Mouse (Mus musculus): ENCODE measurements around the gene Synpo2.

Synpo2 gene

DNA sequence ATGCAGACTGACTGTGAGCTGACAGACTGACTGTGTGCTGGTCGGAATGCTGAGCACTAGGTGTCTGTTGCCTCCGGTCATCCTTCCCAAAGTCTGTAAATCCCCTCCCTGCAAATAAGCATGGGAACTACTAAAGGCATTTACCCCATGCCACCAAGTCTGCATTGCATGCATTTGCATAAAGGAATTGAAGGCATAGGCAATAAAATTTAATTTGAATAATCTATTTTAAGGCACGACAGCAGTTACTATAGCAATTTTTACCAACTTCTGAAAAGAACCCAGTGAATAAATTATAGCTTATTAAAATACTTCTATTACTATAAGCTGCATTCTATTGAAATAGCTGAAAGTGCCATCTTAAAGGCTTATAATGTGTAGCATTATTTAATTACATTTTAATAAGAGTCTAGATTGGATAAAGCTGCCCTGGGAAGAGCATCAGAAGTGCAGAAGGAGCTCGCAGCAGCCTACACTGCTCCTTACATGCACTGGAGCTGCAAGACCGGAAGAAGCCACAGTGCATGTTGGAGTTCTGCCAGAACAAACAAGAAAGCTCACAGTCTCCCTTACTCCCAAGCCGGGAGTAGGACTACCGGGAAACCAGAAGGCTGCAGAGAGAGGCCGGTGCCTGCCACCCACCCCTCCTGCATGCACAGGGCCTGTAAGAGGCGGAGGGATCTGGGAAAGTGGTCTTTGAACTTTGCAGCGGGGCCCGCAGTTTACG, 142.9 kb downstream of the Synpo2 start:
- in situ Hi-C loops (cut with MseI, MboI), result no loop called here

DNA sequence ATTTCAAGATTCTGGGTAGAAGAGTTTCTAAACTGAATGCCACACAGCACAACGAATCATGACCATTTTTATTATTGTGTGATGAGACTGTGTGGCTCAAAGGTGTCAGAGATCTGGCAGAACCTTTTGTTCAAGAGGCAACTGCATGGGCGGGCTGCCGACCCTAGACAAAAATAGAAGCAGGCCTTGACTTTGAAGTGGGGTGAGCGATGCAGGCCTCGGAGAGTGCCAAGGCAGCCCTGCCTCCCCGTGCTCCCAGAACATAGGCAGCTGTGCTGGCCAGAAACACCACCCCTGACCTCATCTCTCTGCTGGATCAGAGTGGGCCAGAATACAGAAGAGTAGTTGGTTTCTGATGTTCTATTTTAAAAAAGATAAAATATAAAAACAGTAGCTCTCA, 143.5 kb downstream of the Synpo2 start:
- in situ Hi-C loops (cut with MseI, MboI), result no loop called here

DNA sequence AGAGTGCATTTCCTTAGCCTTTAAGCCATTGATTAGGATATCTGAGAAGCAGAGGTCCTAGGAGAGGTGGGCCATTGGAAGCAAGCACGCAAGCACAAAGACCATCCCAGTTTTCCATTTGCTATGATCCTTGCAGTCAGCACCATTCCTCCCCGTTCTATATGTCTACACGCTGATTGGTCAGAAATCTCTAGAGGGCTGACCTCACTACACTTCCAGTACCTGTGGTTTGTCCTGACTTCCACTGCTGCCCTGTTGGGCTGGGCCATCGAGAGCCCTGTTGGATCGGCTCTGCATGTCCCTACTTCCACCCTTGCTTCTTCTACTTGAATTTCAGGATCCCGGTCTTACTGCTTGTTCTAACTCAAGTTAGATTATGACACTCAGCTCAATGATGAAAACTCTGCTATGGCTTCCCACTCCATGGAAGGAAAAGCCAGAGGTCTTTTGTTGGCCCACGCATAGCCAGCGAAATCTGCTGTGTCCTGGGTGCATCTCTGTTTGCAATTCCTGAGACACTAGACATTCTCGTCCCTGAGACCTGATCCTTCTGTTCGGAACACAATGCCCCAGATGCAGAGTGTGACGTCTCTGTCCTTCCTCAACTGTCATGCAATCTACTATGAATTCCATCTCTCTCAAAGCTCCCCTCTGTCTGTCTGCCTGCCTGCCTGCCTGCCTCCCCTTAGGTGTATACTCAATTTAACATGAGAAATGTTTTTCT, 146.5 kb downstream of the Synpo2 start:
- in situ Hi-C loops (cut with MseI, MboI), result no loop called here

DNA sequence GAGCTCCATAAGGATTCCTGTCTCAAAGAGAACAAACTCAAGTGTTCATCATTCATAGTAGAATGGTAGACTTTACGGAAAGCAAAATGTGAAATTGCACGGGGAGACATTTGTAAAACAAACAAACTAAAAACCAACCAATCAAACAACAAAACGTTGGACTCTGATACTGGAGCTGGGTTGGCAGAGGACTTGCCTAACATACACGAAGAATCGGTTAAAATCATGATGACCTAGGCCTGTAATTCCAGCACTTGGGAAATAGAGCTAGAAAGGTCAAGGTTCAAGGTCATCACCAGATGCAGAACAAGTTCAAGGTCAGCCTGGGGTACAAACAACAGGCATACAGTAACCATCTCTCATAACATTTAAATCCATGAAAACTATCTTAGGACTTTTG, 147.7 kb downstream of the Synpo2 start:
- in situ Hi-C loops (cut with MseI, MboI), result no loop called here

DNA sequence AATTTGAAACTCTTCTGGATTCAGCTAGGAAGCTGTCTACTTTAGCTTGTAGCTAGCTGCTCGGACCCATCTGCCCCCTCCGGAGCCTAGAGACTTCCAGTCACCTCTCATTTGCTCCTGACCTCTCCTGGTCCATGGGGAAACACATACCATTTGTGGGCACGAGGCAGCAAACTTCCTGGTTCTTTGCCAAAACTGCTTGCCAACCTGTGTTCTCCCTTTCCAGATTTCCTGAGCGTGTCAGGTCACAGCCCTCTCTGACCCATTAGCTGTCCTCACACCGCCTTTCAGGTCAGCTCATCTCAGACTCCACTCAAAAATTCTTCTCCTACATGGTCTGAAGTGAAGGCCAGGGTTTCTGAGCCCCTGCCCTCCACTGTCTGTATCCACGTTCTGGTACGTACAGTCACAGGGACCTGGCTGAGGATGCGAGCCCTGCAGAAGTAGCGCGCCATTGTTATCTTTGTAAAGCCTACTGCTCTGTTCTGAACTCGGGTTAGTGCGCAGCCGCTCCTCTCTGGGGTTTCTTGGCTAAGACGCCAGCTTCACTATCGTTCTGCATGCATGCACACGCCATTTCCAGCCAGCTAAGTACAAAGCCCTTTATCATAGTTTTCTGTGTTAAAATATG, 150.0 kb downstream of the Synpo2 start:
- in situ Hi-C loops (cut with MseI, MboI), result no loop called here

DNA sequence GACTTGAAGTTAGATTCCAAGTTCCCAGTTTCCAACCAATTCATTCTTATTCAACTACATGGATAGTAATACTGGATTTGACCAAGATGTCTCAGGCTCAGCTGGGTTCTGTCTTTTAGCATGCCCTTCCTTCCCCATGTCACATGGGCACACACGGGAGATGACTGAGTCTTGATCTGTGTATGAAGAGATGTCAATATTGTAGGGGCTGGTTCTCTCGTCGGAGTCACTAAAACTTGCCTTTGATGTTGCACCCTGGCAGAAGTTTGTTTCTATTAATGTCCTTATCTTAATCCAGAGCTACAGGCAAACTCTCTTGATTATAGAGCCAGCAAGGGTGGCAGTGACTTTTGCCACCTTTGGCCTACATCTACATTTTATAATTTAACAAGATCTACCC, 154.3 kb downstream of the Synpo2 start:
- in situ Hi-C loops (cut with MseI, MboI), result no loop called here

DNA sequence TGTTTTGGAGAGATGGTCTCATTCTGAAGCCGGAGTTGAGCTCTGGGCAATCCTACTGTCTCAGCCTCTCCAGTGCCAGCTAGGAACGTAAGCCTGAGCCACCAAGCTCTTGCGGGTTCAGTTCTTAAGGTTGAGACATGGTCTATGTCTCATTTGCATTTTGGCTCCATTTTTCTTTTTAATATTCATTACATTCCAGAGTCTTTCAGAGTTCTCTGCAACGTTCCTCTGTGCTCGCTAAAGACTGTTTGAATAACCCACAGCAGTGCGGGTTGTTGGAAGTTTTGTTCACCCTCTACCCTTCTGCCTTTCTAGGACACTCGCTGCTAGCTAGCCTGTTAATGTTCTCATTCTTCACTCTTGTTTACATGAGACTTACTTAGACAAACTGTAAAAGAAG, 155.0 kb downstream of the Synpo2 start:
- in situ Hi-C loops (cut with MseI, MboI), result no loop called here

DNA sequence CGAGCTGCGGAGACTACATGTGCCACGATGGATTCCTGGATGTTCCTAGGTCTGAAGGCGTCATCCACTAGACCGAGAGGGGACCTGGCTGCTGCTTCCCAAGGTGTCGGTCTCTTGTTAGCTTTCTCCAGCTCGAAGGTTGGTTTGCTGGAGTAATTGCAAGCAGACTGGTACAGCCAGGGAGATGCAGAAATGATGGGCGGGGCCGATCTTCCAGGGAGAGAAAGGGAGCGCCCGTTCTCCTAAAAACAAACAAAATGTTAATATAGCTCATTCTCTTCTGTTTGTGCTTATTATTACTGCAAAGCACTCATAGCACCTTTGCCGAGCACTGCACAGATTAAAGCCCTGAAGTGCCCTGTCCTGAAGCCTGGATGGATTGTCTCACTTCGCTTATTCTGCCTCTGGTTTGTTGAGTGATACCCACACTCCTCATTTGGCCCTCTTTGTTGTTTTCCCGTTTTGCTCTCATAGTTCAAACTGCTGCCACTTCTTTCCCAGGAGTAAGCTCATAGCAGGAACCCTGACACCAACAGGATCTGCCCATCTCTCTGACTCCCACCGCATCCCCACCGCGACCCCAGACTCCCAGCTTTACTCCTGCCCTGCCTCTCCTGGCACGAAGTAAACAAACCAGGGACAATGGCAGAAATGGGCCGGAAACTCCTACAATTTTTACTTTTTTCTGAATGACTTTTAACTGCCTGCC, 155.8 kb downstream of the Synpo2 start:
- in situ Hi-C loops (cut with MseI, MboI), result no loop called here

DNA sequence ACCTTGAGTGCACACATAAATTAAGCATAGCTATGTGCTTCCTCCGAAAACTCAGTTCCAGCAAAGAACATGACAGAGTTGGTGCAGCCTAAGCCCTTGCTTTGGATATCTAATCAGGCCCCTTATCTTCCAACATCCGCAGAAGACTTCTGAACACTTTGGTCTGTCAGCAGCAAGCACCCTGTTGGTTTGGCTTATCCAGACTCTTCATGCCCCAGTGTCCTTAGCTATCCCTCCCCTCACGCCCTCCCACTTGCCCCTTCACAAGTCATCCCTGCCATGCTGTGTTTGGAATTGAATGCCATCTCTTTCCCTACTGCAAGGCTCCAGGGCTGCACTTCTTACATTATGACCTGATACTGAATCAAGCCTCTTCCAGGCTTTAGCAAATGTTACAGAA, 160.2 kb downstream of the Synpo2 start:
- in situ Hi-C loops (cut with MseI, MboI), result no loop called here

DNA sequence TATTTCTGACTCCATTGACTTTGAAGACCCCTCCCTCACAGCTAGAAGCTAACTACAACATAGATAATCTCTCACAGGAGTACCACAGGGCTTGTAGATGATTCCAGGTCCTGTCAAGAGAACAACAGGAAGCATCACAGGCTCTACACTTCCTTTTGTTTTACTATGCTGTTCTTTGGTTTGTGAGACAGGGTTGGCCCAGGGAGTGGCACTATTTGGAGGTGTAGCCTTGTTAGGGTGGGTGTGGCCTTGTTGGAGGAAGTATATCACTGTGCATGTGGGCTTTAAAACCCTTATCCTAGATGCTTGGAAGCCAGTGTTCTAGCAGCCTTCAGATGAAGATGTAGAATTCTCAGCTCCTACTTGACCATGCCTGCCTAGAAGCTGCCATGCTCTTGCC, 160.9 kb downstream of the Synpo2 start:
- in situ Hi-C loops (cut with MseI, MboI), result no loop called here

DNA sequence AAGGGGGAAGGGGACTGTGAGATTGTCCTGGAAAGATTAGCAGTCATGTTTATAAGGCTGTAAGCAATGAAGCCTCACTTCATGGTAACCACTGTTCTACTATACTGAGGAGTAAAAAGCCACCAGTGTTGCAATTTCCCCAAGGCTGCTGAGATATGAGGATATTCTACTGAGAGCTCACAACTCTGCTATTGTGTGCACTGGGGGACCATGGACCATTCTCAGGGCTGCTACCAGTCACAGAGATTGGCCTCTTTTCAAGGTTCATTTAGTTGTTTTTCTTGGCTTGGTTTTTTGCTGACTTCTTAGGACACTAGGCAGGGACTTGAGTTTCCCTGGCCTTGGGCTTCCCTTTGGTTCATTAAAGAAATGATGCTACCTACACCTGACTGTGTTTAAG, 162.6 kb downstream of the Synpo2 start:
- in situ Hi-C loops (cut with MseI, MboI), result no loop called here

DNA sequence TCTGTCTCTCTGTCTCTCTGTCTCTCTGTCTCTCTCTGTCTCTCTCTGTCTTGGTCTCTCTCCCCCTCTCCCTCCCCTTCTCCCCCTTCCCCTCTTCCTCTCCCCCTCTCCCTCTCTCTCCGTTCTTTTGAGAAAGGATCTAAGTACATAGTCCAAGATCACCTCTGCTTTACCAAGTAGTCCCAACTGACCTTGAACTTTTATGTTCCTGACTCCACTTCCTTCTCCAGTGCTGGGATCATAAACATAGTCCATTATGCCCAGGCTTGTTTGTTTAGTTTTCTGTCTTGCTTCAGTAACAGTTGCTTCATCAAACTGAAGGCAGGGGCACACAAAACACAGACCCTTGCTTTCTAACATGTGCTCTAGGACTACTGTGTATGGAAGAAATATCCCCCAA, 163.5 kb downstream of the Synpo2 start:
- in situ Hi-C loops (cut with MseI, MboI), result no loop called here

DNA sequence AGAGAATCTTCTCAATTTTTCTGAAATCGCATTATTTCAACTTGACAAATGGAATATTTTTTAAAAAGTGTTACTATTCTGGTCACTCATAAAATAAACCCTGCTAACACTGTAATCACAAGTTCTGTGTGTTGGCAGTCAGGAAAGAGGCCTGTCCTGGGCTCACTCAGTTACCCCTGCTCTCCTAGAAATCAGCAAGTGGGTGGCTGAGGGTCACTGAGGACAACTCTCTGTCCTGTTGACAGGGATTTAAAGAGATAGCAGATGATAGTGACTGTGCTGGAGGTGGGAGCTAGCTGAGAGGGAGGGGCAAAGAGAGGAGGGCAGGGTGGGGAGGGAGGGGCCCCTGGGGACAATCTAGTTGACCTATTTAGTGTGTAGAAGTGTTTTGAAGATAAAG, 165.0 kb downstream of the Synpo2 start:
- in situ Hi-C loops (cut with MseI, MboI), result no loop called here

DNA sequence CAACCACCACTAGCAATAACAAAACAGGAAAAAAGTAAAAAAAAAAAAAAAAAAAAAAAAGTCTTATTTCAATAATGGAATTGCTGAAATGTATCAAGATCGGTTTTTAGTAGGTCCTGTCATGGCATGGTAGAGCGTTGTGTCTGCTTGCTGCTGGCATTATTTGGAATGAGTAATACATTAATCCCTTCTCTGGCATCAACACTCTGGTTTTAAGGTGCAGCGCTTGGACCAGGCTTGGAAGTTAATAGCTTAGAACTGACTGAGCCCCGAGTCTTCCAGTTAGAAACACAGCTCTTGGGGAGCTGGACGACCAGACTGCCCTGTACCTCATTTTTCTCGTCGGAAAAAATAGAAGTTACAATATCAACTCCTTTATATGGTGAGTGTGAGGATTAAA, 169.1 kb downstream of the Synpo2 start:
- in situ Hi-C loops (cut with MseI, MboI), result no loop called here

DNA sequence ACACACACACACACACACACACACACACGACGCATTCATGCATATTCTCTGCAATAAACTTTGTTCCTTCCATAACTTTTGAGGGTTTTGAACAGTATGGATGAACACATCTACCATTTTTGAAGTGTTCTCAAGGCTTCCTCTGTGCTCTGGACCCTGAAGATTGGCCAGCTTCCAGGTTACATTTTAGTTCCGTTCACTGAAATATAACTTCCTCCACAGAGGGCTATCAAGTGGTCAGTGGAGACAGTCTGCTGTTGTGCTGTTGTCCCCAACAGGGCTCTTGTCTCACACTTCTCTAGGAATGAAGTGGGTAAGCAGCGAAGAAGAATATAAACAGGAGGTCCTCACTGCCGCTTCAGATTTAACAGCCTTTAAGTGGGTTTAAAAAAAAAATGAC, 170.5 kb downstream of the Synpo2 start:
- in situ Hi-C loops (cut with MseI, MboI), result no loop called here

DNA sequence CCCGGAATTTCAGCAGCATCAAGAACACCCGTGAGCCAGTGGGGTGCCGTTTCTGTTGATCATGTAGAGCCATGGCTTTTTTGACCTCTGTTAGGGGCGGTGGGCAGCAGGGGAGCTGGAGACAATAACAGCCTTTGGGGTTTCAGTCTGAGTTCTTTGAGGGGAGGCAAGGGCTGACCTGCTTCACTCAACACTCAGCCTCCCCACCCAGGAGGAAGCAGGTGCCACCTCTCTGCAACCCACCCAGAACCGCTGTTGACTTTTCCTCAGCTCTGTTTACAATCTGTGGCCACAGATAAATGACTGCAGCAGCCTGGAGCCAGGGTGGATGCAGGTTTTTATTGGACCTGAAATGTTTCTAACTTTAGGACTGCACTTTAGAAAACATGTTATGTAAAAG, 171.8 kb downstream of the Synpo2 start:
- in situ Hi-C loops (cut with MseI, MboI), result no loop called here

DNA sequence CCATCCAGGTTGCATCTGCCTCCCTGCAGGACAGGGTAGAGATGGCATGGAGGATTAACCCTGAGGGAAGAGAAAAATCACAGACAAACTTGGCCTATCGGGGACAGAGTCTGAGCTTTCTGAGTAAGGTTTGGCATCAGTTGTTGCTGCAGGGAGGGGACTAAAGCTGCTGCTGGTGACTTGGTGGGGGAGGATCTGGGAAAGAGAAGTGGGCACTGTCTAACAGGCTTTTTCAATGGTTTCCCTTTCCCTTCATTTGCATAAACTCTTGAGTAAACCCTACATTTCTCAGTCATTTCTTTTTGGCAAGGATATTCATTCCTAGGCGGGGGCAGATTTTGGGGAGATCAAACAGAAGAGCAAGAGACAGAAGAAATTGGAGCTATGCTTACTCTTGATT, 174.0 kb downstream of the Synpo2 start:
- in situ Hi-C loops (cut with MseI, MboI), result no loop called here

DNA sequence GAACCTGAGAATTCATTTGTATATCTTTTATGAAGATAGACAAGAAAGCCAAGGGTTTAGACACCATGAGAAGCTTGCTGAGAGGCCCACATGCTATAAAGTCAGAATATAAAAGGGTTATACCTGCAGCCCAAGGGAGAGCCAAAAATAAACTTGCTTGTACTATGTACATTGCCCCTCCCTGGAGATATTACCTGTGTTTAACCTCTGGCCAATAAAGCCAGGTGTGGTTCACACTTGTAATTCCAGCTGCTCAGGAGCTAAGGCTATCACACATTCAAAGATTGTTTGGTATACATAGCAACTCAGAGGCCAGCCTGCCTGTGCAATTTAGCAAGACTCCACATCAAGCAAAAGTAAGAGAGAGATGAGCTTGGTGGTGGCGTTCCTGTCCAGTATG, 177.1 kb downstream of the Synpo2 start:
- in situ Hi-C loops (cut with MseI, MboI), result no loop called here

DNA sequence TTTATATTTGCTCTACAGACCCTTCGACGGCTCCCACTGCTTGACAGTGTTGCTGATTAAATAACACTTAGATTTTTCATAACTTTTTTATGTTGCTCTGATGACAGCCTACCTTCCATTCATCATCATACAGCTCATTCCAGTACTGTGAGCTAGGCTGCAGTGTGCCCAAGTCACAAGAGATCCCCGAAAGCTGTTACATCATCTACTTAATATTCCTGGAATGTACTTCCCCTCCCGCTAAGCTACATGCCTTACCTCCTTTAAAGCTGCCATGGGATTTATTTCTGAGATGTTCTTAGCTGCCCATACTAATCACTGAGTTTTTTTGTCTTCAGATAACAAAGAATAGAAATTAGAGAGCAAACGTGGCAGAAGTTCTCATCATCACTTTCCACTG, 181.8 kb downstream of the Synpo2 start:
- in situ Hi-C loops (cut with MseI, MboI), result no loop called here

DNA sequence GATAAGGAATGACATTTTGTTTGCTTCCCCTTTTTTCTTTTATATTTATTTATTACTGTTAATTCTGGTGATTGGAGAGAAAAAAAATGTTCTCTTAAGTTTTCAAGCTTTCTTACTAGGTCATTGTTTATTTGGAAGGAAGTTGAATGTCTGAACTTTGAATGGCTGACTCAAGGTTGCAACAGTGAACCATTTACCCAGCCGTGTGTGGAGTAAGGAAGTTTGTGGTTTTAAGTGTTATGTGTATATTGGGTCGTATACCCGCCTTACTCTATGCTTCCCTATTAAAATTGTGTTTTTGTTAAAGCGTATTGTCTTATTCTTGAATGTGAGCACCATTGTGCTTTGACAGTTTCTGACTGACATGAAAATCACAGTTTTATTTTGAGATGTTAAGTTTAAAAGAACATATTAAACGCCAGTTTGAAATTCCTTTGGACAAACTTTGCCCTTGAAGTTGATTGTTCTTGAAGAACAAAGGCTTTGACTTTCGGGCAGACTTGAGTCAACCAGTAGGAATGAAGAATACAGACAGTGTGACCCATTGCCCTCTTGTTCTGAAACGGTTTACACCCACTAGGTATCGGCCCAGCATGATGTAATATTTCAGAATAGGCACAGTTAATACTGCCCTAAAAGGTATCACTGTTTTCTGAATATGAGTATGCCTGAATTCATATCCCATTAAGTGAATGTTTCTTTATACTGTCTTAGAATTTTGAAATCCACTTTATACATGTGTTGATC, 182.6 kb downstream of the Synpo2 start:
- in situ Hi-C loops (cut with MseI, MboI), result no loop called here

DNA sequence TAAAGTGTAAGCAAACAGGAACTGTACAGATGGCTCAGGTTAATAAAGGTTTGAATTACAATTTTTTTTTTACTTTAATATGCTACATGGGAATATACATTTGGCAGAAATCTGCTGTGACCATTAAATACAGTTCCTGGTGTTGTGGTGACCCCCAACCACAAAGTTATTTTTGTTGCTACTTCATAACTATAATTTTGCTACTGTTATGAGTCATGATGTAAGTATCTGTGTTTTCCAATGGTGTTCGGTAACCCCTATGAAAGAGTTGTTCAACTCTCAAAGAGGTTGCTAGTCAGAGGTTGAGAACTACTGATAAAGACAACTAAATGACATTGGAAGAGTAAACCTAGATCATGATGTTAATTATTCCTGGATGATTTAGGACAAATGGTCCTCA, 193.6 kb downstream of the Synpo2 start:
- in situ Hi-C loops (cut with MseI, MboI), result no loop called here

DNA sequence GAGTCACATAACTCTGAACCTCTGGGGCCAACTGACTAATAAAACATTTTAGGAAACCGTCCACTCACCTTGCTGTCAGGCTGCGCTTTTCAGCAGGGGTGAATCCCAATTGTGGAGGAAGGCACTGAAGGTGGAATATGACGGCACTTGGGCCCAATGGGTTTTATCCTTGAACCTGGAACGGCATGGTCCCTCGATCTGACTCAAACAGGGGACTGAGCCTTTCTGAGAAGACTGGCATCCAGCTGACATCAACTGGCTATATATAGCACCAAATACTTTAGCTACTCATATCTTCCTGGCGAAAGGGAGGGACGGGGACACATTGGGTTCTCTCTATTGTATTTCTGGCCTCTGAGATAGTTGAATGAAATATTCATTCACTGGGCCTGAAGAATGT, 201.2 kb downstream of the Synpo2 start, which contains the start of gene Myoz2:
Gene Myoz2 (minus strand): TSS at position 264 of the 400 bp plus-strand sequence.
- in situ Hi-C loops (cut with MseI, MboI), result no loop called here
